Mouse (Mus musculus) cerebellum, adult 2 months (tissue): ENCODE results near the gene Capn3.

Experiments used
- CTCF ChIP-seq: fragments of 200-500 bp; IDR thresholded peaks from 2 replicates; pipeline ENCODE4 v1.5.1; 2011; ENCODE audit warnings: low read depth, mild to moderate bottlenecking, control low read depth, low read length, moderate library complexity, borderline replicate concordance; ENCODE audit not compliant: insufficient read depth
- POLR2A ChIP-seq: fragments of 200-500 bp; IDR thresholded peaks from 2 replicates; pipeline ENCODE4 v1.6.1; 2011; ENCODE audit warnings: low read length, control low read depth, borderline replicate concordance; ENCODE audit not compliant: insufficient read depth

GRCm38 (mm10) chr2:120529531-120529930 is 73.7 kb downstream of the Capn3 start:
- no peak for TF ChIP-seq POLR2A
- TF ChIP-seq CTCF = no peak
